Mouse (Mus musculus): ENCODE data around the gene Actr5.

Gene Actr5

DNA sequence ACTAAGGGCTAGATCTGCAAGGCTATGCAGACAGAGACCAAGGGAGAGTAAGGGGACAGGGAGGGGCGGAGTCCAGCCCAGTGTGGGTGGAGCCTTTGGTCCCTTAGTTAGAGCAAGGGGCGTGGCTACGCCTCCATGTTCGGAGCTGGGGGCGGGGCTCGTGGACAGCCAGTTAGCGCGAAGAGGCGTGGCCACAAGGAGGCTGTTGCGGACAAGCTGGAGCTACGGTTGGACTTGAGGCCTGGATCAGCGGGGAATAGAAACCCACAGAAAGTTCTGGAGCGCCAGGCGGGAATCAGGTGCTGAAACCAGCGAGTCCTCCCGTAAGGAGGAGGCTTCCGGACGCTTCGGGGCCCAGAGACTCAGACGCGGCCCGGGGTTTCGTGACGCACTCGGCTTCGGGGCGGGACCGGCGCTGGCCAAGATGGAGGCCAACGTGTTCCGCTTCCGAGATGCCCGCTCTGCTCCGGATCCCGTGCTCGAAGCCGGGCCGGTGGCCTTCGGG lies at the start of gene Actr5:
Gene Actr5 (plus strand): TSS at position 171 of the 505 bp plus-strand sequence.
- DNase-seq: peak; percentile 94

DNA sequence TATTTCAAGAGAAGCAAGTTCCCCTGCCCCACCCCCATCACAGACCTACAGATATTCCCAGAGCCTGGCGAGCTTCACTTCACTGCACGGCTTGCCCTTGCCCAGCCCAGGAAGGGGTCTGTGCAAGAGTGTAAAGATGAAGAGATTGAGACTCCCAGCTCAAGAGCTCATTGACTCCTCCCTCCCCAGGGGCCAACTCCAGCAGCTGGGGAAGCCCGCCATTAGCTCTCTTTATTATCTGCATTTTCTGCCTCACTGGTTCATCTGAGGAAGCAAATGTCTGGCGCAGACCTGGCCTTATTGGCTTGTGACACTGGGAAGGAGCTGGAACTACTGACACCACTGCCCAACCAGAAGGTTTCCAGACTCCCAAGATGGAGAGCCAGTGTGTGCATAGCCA lies 44.7 kb upstream of the Actr5 start:
- no peak for DNase-seq

DNA sequence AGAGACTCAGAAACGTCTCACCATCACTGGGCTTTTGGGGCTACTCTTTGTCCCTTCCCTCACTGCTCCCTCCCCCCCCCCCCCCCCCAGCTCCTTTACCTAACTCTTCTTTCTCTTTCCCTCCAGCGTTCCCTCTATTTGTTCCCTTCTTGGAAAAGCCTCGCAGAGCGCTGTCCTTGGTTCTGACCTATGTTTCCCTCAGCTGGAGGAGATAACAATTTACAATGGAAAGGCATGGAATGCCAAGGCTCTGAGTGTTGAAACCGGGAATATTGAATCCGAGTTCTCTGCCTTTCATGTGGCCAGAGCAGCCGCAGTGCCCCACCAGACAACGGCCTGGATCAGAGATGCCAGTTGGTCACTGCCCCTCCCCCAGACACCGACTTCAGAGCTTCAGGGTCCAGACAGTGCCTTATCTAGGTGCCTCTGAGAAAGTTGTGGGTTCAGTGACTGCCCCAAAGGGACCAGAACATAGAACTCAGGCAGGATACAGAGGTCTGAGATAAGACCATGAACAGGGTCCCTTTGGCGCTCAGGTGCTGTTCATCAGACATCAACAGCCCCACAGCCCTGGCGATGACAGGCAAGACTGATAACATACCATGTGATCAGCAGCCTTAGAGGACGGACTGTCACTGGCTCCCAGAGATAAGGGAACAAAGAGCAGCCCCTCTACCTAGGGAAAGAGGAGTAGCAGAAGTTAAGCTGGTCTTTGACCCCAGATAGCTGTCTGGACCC lies 39.9 kb upstream of the Actr5 start:
- no peak for DNase-seq

DNA sequence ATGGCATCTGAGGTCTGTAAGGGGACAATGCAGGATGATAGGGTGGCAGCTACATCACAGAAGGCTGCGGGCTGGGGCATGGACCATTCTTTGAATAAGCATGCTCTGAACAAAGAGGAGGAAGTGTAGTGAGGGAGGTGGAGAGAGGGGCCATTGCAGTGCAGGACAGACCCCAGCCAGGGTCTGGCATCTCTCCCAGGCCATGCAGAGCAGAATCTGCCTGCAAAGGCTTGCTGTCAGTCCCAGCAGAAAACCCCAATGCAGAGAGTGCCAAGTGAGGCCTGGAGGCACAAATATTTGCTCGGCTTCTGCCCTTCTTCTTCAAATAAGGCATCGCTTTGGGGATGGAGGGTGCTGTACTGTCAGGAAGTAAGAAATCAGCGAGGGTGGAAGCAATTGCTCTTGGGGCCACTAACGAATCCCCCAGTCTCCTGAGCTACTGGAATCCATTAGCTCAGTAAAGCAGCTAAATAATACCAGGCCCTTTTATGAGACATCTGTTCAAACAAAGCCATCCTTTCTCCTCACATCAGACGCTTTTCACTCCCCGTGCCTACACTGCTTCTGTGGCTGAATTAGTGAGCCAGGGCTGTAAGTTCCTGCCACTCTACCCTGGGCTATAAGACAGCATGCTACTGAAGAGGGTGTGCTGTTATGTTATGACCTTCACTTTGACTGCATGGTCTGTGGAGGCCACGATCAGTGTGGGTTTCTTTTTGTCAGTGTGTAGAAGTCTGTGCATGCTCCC lies 36.0 kb upstream of the Actr5 start:
- DNase-seq: no peak

DNA sequence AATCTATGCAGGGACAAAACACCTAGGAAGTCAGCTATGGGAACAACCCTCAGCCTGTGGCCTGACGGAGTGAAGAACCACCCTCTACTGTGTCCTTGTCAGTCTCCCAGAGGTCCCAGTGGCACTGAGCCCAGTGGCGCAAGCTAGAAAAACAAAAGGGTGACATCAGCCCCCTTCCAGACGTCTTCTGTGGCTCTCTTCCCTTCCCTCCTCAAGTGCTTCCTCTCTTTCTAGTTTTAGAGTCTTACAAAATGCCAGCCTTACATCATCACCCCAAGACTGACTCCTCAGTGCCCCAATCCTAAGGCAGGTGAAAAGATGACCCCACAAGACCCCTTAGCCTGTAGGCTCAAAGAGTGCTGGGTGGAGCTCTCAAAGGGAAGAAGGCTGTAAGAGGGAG lies 34.2 kb upstream of the Actr5 start:
- no peak for DNase-seq

DNA sequence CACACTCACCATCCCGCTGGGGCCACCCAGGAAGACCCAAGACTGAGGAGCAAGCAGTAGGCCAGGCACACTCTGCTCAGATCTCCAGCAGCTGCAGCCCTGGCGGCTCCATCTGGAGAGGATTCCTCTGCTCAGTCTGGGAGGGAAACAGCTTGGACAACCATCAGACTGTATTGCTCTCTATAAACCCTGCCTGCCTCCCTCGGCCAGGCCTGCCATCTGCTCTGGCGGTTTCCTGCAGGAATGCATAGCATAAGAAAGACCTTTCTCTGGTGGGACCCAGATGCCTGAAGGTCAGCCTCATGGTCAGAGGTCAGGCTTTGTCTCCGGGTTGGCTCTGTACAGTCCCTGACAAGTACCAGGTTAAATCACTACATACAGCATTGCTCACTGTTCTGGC lies 33.4 kb upstream of the Actr5 start:
- no peak for DNase-seq

DNA sequence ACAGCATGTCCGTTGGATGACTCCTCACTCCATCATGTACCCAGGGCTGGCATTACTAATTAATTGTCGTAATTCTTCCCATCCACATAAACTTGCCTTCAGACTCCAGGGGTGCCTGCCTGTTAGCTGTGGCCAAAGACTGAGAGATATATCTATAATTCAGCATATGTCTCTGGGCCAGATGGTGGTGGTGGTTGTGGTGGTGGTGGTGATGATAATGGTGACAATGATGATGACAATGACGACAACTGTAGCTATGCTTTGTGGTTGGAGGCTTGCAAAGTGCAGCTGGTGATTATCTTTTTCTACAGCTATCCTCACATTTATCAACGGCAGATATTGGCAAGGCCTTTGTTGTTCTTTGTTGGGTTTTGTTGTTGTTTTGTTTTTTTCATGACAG lies 31.3 kb upstream of the Actr5 start:
- no peak for DNase-seq

DNA sequence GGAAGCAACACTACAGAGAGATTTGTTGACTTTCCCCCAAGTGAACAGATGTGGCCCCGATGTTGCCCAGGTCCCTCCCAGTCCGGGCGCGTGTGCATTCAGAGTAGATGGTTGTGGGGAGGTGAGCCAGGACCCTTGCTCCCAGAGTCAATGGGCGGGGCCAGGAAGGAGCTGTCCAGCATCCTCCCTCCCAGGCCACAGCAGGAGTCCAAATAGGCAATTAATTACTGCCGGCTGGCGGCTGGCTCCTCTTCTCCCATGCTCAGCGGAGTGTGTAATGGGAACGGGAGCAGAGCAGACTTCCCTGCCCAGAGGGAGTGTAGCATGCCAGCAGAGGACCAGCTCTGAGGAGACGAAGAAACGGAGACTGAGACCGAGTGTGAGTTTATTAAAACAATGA lies 29.6 kb upstream of the Actr5 start:
- DNase-seq: no peak

DNA sequence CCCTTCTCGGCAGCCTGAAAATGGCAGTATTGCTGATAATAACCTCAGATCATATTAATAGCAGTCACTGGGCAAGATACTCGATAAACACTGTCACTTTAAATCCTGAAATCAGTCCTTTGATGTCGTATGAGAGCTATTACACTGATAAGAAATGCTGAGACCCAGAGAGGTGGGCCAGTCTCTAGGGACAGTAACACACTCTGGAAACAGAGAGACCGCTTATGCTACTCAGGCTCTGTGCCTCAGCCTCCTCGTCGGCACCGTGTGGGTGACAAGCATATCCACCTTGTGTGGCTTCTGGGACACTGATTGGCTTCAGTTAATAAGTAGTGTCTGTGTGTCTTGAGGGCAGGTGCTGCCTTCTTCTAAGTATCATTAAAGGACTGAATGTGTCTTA lies 29.1 kb upstream of the Actr5 start:
- DNase-seq: no peak

DNA sequence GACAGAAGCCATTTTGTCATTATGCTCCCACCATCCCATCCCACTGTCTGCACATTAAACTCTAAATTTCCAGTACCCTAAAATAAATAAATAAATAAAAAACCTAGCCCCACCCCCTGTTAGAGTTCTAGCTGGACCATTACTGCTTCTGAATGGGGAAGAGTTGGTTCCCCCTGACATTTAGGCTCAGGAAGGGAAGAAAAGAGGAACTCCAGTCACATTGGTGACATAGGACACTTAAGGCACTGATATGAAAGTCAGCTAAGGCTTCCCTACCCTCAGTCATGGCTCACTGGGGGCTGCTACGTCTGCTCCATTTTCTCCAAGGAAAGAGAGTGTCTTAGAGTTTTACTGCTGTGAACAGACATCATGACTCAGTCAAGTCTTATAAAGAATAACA lies 27.9 kb upstream of the Actr5 start:
- DNase-seq: no peak

DNA sequence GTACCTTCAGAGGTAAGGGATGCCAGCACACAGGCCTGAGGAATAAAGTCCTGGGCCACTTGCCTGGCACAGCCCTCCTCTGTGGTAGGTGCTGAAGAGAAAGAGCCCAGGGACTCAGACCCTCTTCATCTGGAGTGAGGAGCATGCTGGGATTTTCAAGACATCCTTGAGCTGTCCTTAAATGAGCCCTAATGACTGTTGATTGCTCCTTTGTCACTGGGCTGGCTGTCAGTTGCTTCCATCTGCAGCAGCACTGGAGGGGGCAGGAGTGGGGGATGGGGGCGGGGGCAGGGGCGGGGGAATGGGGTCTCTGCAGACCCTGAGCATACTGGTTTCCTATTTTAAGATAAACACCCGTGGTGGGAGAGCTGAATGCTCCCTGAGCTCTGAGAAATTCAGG lies 24.2 kb upstream of the Actr5 start:
- DNase-seq: no peak

DNA sequence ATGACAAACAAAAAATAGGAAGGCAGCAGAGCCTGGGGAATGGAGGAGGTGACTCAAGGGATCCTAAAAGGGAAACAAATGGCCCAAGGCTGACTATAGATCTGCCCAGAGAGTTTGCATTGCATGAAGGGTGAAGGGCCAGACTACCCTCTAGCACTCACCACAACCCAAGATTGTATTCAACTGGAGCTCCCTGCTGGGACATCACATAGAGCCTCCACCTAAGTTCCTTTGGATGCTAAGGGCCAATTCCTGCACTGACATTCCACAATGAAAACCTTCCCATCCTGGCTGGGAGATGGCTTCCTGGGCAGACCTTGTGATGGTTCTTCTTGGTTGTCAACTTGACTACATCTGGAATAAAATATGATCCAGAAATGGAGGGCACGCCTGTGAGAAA lies 23.4 kb upstream of the Actr5 start:
- DNase-seq: no peak

DNA sequence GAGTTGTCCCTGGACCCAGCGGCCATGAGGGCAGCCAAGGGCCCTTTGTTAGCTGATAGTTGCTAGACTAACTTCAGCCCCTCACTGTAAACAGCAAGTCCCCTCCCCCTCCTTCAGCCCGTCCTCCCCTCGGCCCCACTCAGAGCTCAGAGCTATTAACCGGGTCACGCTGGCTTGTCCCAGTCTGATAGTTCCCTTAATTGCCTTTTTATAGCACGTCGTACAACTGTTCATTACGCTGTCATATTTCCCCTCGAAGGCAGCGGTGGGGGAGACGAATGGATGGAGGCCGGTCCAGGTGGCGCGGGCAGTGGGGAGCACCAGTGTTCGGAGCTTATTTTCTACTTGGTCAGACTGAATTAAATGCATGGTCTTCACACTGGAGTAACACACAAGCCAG lies 22.0 kb upstream of the Actr5 start:
- DNase-seq: no peak

DNA sequence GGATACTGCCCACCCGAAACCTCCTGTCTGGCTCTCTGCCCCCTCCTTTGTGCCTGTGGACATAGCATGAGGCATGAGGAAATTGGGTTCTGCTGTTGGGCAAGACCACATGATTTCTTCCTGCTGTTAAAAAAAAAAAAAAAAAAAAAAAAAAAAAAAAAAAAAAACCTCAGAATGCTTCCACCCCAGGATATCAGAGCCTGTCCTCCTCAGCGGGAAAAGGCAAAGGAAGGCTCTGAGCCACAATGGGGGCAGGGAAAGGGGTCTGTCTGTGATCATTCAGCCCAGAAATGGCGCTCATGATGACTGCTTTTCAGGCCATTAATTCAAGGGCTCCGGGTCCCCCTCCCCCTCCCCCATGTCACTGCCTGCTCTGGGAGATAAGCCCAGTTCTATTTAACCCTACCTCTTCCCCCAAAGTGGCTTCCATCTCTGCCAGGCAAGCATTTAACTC lies 18.1 kb upstream of the Actr5 start:
- DNase-seq: no peak

DNA sequence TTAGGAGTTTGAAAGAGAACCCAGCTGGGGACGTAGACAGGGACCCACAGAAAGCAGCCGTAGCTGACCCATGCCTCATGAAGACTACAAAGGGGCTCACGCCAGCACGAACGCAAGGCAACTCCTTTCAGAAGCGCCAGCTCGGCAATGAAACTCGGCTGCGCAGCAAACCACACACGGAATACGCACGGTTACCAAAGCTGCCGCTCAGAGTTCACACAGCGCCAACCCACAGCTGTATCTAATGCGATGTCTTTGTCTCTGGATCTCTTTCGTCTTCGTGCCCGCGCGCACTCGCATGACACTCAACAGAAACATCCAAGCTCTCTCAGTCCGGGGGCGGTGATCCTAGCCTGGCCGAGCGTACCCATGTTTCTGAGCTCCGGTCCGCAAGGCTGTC lies 15.0 kb upstream of the Actr5 start:
- DNase-seq: no peak

DNA sequence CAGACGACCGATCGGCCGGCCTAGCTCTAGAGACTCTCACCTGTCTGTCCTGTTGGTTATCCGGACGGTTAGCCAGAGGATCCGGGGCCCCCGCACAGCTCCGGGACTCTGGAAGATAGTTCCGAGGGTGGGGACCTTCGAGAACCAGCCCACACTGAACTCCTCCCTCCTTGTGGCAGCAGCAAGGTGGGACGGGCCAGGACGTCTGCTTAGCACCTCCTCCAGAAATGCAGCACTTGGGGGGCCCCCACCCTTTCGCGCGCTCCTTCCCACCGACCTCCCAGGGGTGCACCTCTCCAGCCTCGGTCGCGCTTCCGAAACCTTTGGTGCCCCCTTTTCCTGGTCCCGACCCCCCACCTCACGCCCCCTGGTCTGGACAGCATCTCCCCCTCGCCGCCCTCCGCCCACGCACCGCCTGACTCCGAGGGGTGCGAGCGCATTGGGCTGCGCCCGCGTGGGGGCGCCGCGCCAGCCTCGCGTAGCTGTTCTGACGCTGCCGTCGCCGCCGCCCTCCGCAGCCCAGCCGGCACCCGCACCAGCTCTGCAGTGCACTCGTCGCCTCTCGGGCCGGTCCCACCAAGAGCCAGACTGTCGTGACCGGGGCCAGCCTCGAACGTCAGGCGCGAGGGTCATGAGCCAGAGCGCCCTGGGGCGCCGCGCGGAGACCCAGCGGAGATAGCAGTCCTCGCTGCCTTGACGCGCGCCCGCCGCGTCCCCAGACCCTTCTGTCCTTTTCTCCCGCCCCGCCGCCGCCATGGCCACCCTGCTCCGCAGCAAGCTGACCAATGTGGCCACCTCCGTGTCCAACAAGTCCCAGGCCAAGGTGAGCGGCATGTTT lies 14.0 kb upstream of the Actr5 start, which contains the start of gene Slc32a1:
Gene Slc32a1 (plus strand): TSS at position 280 of the 838 bp plus-strand sequence.
- peak in 1 of 2 experiments; percentile 37 for DNase-seq

DNA sequence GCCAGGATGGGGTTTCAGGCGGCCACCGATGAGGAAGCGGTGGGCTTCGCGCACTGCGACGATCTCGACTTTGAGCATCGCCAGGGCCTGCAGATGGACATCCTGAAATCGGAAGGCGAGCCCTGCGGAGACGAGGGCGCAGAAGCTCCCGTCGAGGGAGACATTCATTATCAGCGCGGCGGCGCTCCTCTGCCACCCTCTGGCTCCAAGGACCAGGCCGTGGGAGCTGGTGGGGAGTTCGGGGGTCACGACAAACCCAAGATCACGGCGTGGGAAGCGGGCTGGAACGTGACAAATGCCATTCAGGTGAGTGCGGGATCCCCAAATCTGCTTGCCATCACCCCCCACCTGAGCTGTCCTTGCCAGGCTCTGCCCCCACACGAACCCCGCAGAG lies 13.4 kb upstream of the Actr5 start:
- DNase-seq: no peak

DNA sequence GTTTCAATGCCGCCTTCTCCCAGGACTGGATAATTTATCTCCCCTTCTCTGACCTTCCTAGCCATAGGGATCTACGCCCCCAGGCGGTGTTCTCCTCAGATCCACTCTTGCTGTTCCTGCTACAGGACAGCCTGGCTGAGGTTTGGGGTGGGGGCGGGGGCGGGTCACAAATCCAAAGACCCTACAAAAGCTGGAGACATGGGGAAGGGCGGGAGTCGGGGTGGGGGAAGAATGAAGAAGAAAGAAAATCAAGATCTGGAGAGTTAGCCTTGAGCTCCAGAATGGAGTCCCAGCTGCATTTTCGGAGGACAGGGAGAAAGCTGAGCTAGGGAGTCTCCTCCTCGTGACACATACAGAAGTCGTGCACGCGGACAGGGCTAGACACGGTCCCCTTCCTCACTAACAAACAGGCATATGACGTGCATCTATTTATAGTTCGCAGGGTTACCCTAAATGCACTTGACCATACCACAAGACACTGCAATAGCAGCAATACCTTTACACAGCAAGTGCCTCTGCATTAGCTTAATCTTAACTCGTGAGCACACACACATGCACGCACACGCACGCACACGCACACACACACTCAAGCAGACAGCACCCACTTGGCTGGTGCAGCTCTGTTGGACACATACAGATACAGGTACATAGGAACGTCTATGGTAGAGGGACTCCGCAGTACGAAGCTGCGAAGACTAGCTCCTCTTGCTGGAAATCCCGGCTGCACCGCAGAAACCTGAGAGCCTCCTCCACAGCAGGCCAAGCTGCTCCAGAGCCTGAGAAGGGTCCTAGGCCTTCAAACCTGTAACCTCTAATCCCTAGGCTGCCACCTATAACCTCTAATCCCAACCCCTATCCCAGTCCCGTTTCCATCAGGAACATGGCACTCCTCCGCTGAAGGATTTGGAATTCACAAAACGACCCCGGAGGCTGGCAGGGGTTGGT lies 12.7 kb upstream of the Actr5 start:
- no peak for DNase-seq

DNA sequence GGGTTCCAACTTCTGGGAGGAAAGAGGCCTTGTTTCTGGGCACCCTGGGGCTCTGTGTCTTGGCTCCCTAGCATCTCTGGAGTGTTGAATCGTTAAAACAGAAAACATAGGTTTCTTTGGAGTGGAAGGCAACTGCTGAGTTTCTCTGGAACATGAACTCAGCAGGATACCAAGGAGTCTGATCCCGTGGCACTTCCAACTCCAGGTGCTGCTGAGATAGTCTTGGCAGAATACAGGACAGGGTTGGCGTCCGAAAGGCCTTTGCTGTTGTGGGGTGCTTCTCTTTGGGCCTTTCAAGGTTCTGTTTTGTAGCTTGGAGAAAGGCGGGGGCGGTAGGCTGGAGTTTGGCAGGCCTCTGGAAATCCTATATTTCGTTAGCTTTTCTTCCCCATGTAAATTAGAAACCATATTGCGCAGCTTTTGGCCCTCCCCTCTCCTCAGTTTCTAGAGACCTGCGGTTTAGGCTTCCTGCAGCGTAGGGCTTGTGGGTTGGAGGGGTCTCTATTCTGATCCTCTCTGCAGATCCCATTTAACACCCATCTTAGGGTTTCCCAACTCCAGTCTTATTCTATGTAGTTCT lies 11.9 kb upstream of the Actr5 start:
- no peak for DNase-seq

DNA sequence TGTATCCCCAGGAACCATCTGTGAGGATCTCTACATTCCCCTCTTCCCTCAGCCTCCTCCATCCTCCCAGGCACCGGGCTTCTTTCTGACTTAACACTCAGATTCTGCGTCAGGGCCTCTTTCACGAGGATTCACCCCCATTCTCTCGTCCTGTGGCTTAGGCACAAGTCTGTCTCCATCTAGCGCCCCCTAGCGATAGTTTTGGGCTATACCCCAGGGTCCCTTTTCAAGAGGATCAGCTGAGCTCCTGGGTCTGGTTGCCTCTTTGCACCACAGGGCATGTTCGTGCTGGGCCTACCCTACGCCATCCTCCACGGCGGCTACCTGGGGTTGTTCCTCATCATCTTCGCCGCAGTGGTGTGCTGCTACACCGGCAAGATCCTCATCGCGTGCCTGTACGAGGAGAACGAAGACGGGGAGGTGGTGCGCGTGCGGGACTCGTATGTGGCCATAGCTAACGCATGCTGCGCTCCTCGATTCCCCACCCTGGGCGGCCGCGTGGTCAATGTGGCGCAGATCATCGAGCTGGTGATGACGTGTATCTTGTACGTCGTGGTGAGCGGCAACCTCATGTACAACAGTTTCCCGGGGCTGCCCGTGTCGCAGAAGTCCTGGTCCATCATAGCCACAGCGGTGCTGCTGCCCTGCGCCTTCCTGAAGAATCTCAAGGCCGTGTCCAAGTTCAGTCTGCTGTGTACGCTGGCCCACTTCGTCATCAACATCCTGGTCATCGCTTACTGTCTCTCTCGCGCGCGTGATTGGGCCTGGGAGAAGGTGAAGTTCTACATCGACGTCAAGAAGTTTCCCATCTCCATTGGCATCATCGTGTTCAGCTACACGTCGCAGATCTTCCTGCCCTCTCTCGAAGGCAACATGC lies 10.9 kb upstream of the Actr5 start:
- DNase-seq: peak; percentile 74 to 79

All from thymus, postnatal 36 days (tissue).